ENCODE assay signal across 8 mouse cellular contexts in genomic region chr6:125190816-125191215, GRCm38 (mm10). TPM values are rescaled to one million over a fixed set of nuclear protein-coding genes. Genes with fewer than 3 reads are reported as not detected.
A peak's percentile ranks its signal among the peaks of the same experiment; 100 is the strongest.
DNase-seq lines count a peak whose midpoint lies in the region; ATAC-seq and TF ChIP-seq lines count a peak whose summit lies in the region.

No protein-coding gene starts in this region.

- H3K27me3 ChIP-seq in ES-Bruce4 (ENCODE audit: control insufficient read depth, insufficient read depth, low read length, poor library complexity, severe bottlenecking): no peaks in the 10 kb centered on the region
- H3K27me3 ChIP-seq in forebrain, embryonic 15.5 days: no peaks in the 10 kb centered on the region
- no peaks in the 10 kb centered on the region for H3K27me3 ChIP-seq in liver, embryonic 15.5 days

- TF ChIP-seq POLR2A in ES-Bruce4 (IDR thresholded peaks at IDR 0.05; ENCODE audit: insufficient read depth, low read length): no peak

- no peak for ATAC-seq in forebrain, embryonic 15.5 days (replicated peaks)
- ATAC-seq in liver, embryonic 15.5 days (ENCODE audit: insufficient read depth): no peak
- no peak for ATAC-seq in granulocyte monocyte progenitor cell, adult 5-6 weeks (replicated peaks; ENCODE audit: poor library complexity, severe bottlenecking)

- DNase-seq in heart, adult 11 months: peak; percentile 79
- DNase-seq in heart, adult 8-10 months (ENCODE audit: low spot score): no peak
- DNase-seq in frontal cortex, postnatal 36 days (ENCODE audit: low spot score in 2 of 2): no peak
- DNase-seq in MN1 (ENCODE audit: low spot score): no peak

- H3K27ac ChIP-seq in ES-Bruce4 (ENCODE audit: insufficient read depth, low read length): peak overlapping the region; percentile 76
- H3K27ac ChIP-seq in forebrain, embryonic 15.5 days (replicated peaks): peak overlapping the region; percentile 100
- peak overlapping the region; percentile 99 for H3K27ac ChIP-seq in liver, embryonic 15.5 days (replicated peaks)

- peak overlapping the region; percentile 90 for H3K4me3 ChIP-seq in ES-Bruce4 (ENCODE audit: low read depth, low read length)
- peak overlapping the region; percentile 83 for H3K4me3 ChIP-seq in forebrain, embryonic 15.5 days
- H3K4me3 ChIP-seq in liver, embryonic 15.5 days (replicated peaks): peak overlapping the region; percentile 70

- TF ChIP-seq EP300 in ES-Bruce4 (IDR thresholded peaks at IDR 0.05; ENCODE audit: insufficient read depth, low read depth, low read length): no peak

- TF ChIP-seq CTCF in ES-Bruce4 (IDR thresholded peaks at IDR 0.05; ENCODE audit: low read depth, low read length): no peak

- H3K4me2 ChIP-seq in forebrain, embryonic 15.5 days (replicated peaks): peak overlapping the region; percentile 77
- H3K4me2 ChIP-seq in liver, embryonic 15.5 days: peak overlapping the region; percentile 60

- peaks cover 52% of the 10 kb centered on the region for H3K36me3 ChIP-seq in ES-Bruce4 (ENCODE audit: control insufficient read depth, insufficient read depth, low read length, poor library complexity, severe bottlenecking)
- peaks cover 46% of the 10 kb centered on the region for H3K36me3 ChIP-seq in forebrain, embryonic 15.5 days
- H3K36me3 ChIP-seq in liver, embryonic 15.5 days (replicated peaks): peaks cover 69% of the 10 kb centered on the region

- peak overlapping the region; percentile 59 for H3K9ac ChIP-seq in ES-Bruce4 (ENCODE audit: low read depth, poor library complexity, severe bottlenecking)
- H3K9ac ChIP-seq in forebrain, embryonic 15.5 days (replicated peaks): peak overlapping the region; percentile 71
- H3K9ac ChIP-seq in liver, embryonic 15.5 days: peak overlapping the region; percentile 73

- H3K4me1 ChIP-seq in ES-Bruce4 (ENCODE audit: control insufficient read depth, insufficient read depth, low read length): peaks cover 3% of the 10 kb centered on the region
- peaks cover 29% of the 10 kb centered on the region for H3K4me1 ChIP-seq in forebrain, embryonic 15.5 days
- peaks cover 34% of the 10 kb centered on the region for H3K4me1 ChIP-seq in liver, embryonic 15.5 days (replicated peaks)

- no peaks in the 10 kb centered on the region for H3K9me3 ChIP-seq in ES-Bruce4 (replicated peaks; ENCODE audit: control insufficient read depth, insufficient read depth, low read length, poor library complexity, severe bottlenecking)
- H3K9me3 ChIP-seq in forebrain, embryonic 15.5 days: no peaks in the 10 kb centered on the region
- no peaks in the 10 kb centered on the region for H3K9me3 ChIP-seq in liver, embryonic 15.5 days (replicated peaks)

RNA-seq across cellular contexts. Expression of gene Ncapd2, which starts 0.7 kb away (rescaled TPM):
- 10 to 100 TPM; 14.3 to 18.7 (median 15.6) TPM for total RNA-seq in heart, adult 8-10 months (2022)
- polyA plus RNA-seq in ES-Bruce4 (2011; ENCODE audit: insufficient read depth, insufficient read length, low read depth, missing spikeins): 383 and 401 TPM in 2 replicates
- polyA plus RNA-seq in forebrain, embryonic 15.5 days (2015; fragmentation: Nextera tagmentation; extraction: Ambion mirVana): 98.5 and 99.5 TPM in 2 replicates
- polyA plus RNA-seq in liver, embryonic 15.5 days (2015; fragmentation: Nextera tagmentation; extraction: Ambion mirVana): 93.2 and 109 TPM in 2 replicates
- total RNA-seq in granulocyte monocyte progenitor cell, adult 5-6 weeks (2014; fragmentation: Nextera tagmentation): 242 and 263 TPM in 2 replicates
- total RNA-seq in granulocyte monocyte progenitor cell, adult 5-6 weeks (2017): 242 and 288 TPM in 2 replicates

RNA-seq across cellular contexts. Expression of gene Mrpl51, which starts 0.8 kb away (rescaled TPM):
- 100 to 1,000 TPM; 313 to 324 (median 318) TPM for total RNA-seq in heart, adult 8-10 months (2022)
- polyA plus RNA-seq in ES-Bruce4 (2011; ENCODE audit: insufficient read depth, insufficient read length, low read depth, missing spikeins): 113 TPM in 2 replicates
- 155 and 158 TPM in 2 replicates for polyA plus RNA-seq in forebrain, embryonic 15.5 days (2015; fragmentation: Nextera tagmentation; extraction: Ambion mirVana)
- 145 and 160 TPM in 2 replicates for polyA plus RNA-seq in liver, embryonic 15.5 days (2015; fragmentation: Nextera tagmentation; extraction: Ambion mirVana)
- total RNA-seq in granulocyte monocyte progenitor cell, adult 5-6 weeks (2014; fragmentation: Nextera tagmentation): 117 and 197 TPM in 2 replicates
- total RNA-seq in granulocyte monocyte progenitor cell, adult 5-6 weeks (2017): 121 and 155 TPM in 2 replicates

RNA-seq across cellular contexts. Expression of gene Vamp1, which starts 24.5 kb away (rescaled TPM):
- total RNA-seq in heart, adult 8-10 months (2022): 1 to 10 TPM; 5.2 to 7.7 (median 6.5) TPM
- 9.4 and 14.3 TPM in 2 replicates for polyA plus RNA-seq in ES-Bruce4 (2011; ENCODE audit: insufficient read depth, insufficient read length, low read depth, missing spikeins)
- polyA plus RNA-seq in forebrain, embryonic 15.5 days (2015; fragmentation: Nextera tagmentation; extraction: Ambion mirVana): 5.6 and 6.0 TPM in 2 replicates
- polyA plus RNA-seq in liver, embryonic 15.5 days (2015; fragmentation: Nextera tagmentation; extraction: Ambion mirVana): 1.8 and 1.9 TPM in 2 replicates
- 26.0 and 40.2 TPM in 2 replicates for total RNA-seq in granulocyte monocyte progenitor cell, adult 5-6 weeks (2014; fragmentation: Nextera tagmentation)
- 6.3 and 7.1 TPM in 2 replicates for total RNA-seq in granulocyte monocyte progenitor cell, adult 5-6 weeks (2017)

RNA-seq across cellular contexts. Expression of gene Gapdh, which starts 24.5 kb away (rescaled TPM):
- total RNA-seq in heart, adult 8-10 months (2022): 1,000 to 10,000 TPM; 4,410 to 5,784 (median 5,238) TPM
- polyA plus RNA-seq in ES-Bruce4 (2011; ENCODE audit: insufficient read depth, insufficient read length, low read depth, missing spikeins): 933 and 990 TPM in 2 replicates
- polyA plus RNA-seq in forebrain, embryonic 15.5 days (2015; fragmentation: Nextera tagmentation; extraction: Ambion mirVana): 1,461 and 1,493 TPM in 2 replicates
- polyA plus RNA-seq in liver, embryonic 15.5 days (2015; fragmentation: Nextera tagmentation; extraction: Ambion mirVana): 1,016 and 1,025 TPM in 2 replicates
- total RNA-seq in granulocyte monocyte progenitor cell, adult 5-6 weeks (2014; fragmentation: Nextera tagmentation): 2,842 and 3,031 TPM in 2 replicates
- 1,694 and 2,022 TPM in 2 replicates for total RNA-seq in granulocyte monocyte progenitor cell, adult 5-6 weeks (2017)

RNA-seq across cellular contexts. Expression of gene Tapbpl, which starts 40.8 kb away (rescaled TPM):
- total RNA-seq in heart, adult 8-10 months (2022): 1 to 10 TPM; 4.8 to 5.8 (median 5.4) TPM
- polyA plus RNA-seq in ES-Bruce4 (2011; ENCODE audit: insufficient read depth, insufficient read length, low read depth, missing spikeins): 2.1 and 3.9 TPM in 2 replicates
- 3.0 and 3.2 TPM in 2 replicates for polyA plus RNA-seq in forebrain, embryonic 15.5 days (2015; fragmentation: Nextera tagmentation; extraction: Ambion mirVana)
- polyA plus RNA-seq in liver, embryonic 15.5 days (2015; fragmentation: Nextera tagmentation; extraction: Ambion mirVana): 8.4 and 9.0 TPM in 2 replicates
- total RNA-seq in granulocyte monocyte progenitor cell, adult 5-6 weeks (2014; fragmentation: Nextera tagmentation): 13.8 TPM in 2 replicates
- total RNA-seq in granulocyte monocyte progenitor cell, adult 5-6 weeks (2017): 16.5 and 17.7 TPM in 2 replicates
